Mouse (Mus musculus): ENCODE results near the gene Lrpap1.

DNA sequence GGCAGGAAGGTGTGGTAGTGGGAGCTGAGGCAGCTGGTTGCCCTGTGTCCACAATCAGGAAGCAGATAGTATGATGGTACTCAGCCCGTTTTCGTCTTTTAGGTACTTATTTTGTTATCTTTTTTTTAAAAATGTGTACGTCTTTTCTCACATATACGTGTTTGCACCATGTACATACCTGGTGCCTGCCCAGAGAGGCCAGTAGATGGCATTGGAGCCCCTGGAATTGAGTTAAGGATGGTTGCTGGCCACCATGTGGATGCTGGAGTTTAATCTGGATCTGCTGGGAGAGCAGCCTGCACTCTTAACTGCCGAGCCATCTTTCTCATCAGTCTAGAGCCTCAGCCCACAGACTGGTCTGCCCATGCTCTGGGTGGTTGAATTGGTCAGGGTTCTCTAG is 55.0 kb downstream of the Lrpap1 start:
- TF ChIP-seq POLR2A (IDR thresholded peaks at IDR 0.05; ENCODE audit: low read depth, low read length), result no peak
- TF ChIP-seq CTCF (IDR thresholded peaks at IDR 0.05; ENCODE audit: extremely low read depth, insufficient read length, insufficient replicate concordance, low read depth, low read length), result no peak
